In the genomic region with DNA sequence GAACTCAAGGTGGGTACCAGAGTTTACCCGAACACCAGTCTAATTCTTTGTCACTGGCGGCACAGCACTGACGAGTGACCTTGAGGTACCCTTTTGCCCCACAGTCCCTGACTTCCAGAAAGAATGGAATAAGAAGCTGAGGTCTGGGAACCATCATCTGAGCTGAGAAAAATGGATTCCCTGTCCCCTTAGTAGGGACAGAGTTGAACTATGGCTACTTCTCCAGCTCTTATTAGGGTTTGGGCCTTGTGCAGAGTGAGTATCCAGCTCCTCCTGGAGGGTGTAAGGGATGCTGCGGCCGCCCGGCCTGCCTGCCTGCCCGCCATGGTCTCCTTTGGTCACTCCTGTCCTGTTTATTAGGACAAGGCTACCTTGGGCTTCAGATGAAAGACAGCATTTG, we compare ENCODE assay signal across 8 mouse cellular contexts. TPM values are rescaled to one million over a fixed set of nuclear protein-coding genes. Genes with fewer than 3 reads are reported as not detected.
DNase-seq lines count a peak whose midpoint lies in the region; ATAC-seq lines count a peak whose summit lies in the region.

No protein-coding gene starts in this region.

- no peaks in the 10 kb centered on the region for H3K27me3 ChIP-seq in erythroblast, embryonic 14.5 days (ENCODE audit: control insufficient read depth)
- H3K27me3 ChIP-seq in hindbrain, embryonic 14.5 days (ENCODE audit: control insufficient read depth, insufficient read depth, low read length): no peaks in the 10 kb centered on the region
- no peaks in the 10 kb centered on the region for H3K27me3 ChIP-seq in midbrain, embryonic 10.5 days (ENCODE audit: low read depth, poor library complexity, severe bottlenecking)

- peak overlapping the region; percentile 58 for H3K4me2 ChIP-seq in hindbrain, embryonic 14.5 days (replicated peaks)

- H3K9ac ChIP-seq in hindbrain, embryonic 14.5 days: peak overlapping the region; percentile 67

- H3K4me3 ChIP-seq in erythroblast, embryonic 14.5 days (replicated peaks): peak overlapping the region; percentile 69
- peak overlapping the region; percentile 32 for H3K4me3 ChIP-seq in hindbrain, embryonic 14.5 days (replicated peaks; ENCODE audit: low read length)
- H3K4me3 ChIP-seq in midbrain, embryonic 10.5 days: peak overlapping the region; percentile 52

- WGBS in hindbrain, embryonic 14.5 days: 57% methylated on average over 7 of the region's 7 CpGs
- 64% methylated on average over 7 of the region's 7 CpGs for WGBS in midbrain, embryonic 10.5 days

- H3K27ac ChIP-seq in hindbrain, embryonic 14.5 days: peak overlapping the region; percentile 96
- H3K27ac ChIP-seq in midbrain, embryonic 10.5 days (replicated peaks): peak overlapping the region; percentile 93

- H3K4me1 ChIP-seq in erythroblast, embryonic 14.5 days (ENCODE audit: control insufficient read depth): peaks cover 27% of the 10 kb centered on the region
- peaks cover 17% of the 10 kb centered on the region for H3K4me1 ChIP-seq in hindbrain, embryonic 14.5 days (replicated peaks; ENCODE audit: control insufficient read depth, insufficient read depth, low read length)
- peaks cover 21% of the 10 kb centered on the region for H3K4me1 ChIP-seq in midbrain, embryonic 10.5 days

- no peaks in the 10 kb centered on the region for H3K9me3 ChIP-seq in erythroblast, embryonic 14.5 days (ENCODE audit: control insufficient read depth, low read length)
- H3K9me3 ChIP-seq in hindbrain, embryonic 14.5 days (ENCODE audit: control insufficient read depth, low read length): no peaks in the 10 kb centered on the region
- no peaks in the 10 kb centered on the region for H3K9me3 ChIP-seq in midbrain, embryonic 10.5 days (replicated peaks)

- no peak for ATAC-seq in erythroblast, adult 5-6 weeks (replicated peaks; ENCODE audit: low FRiP score, poor library complexity, severe bottlenecking)
- no peak for ATAC-seq in hindbrain, embryonic 14.5 days (ENCODE audit: low FRiP score)

- peak; percentile 48 for DNase-seq in 3134 (ENCODE audit: extremely low read depth, insufficient read length, low spot score)
- DNase-seq in cerebellum, postnatal 36 days: peak; percentile 20 to 47
- no peak for DNase-seq in hindbrain, embryonic 14.5 days (ENCODE audit: low spot score)
- peak; percentile 37 for DNase-seq in midbrain, embryonic 10.5 days (ENCODE audit: low spot score)
- DNase-seq in right cerebral cortex, adult 2 months (ENCODE audit: low spot score in 2 of 2): no peak
- no peak for DNase-seq in adrenal gland, postnatal 25 days

- H3K36me3 ChIP-seq in erythroblast, embryonic 14.5 days (ENCODE audit: control insufficient read depth): peaks cover 20% of the 10 kb centered on the region
- H3K36me3 ChIP-seq in hindbrain, embryonic 14.5 days (replicated peaks; ENCODE audit: control insufficient read depth, insufficient read depth): peaks cover 24% of the 10 kb centered on the region; the same call in 1 of the 2 replicates
- H3K36me3 ChIP-seq in midbrain, embryonic 10.5 days: peaks cover 26% of the 10 kb centered on the region

RNA-seq across cellular contexts. Expression of a gene that starts 34.9 kb away (rescaled TPM):
- polyA plus RNA-seq in erythroblast, embryonic 14.5 days (2012): 0.84 and 1.5 TPM in 2 replicates
- 22.5 and 28.2 TPM in 2 replicates for total RNA-seq in erythroblast, adult 5-6 weeks (2015; ENCODE audit: low replicate concordance)
- 13.7 and 26.9 TPM in 2 replicates for total RNA-seq in erythroblast, adult 5-6 weeks (2017; ENCODE audit: low replicate concordance)
- 19.2 and 21.6 TPM in 2 replicates for polyA plus RNA-seq in hindbrain, embryonic 14.5 days (2014; fragmentation: Nextera tagmentation; extraction: Ambion mirVana)
- 22.8 and 24.8 TPM in 2 replicates for polyA plus RNA-seq in midbrain, embryonic 10.5 days (2016; fragmentation: Nextera tagmentation; extraction: Ambion mirVana)
- total RNA-seq in adrenal gland, postnatal 25 days (2021): 26.0 and 31.3 TPM in 2 replicates

RNA-seq across cellular contexts. Expression of a gene that starts 46.6 kb away (rescaled TPM):
- polyA plus RNA-seq in erythroblast, embryonic 14.5 days (2012): not detected in 2 replicates
- not detected in 2 replicates for total RNA-seq in erythroblast, adult 5-6 weeks (2015; ENCODE audit: low replicate concordance)
- total RNA-seq in erythroblast, adult 5-6 weeks (2017; ENCODE audit: low replicate concordance): not detected in 2 replicates
- not detected in 2 replicates for polyA plus RNA-seq in hindbrain, embryonic 14.5 days (2014; fragmentation: Nextera tagmentation; extraction: Ambion mirVana)
- 0.63 and 0.89 TPM in 2 replicates for polyA plus RNA-seq in midbrain, embryonic 10.5 days (2016; fragmentation: Nextera tagmentation; extraction: Ambion mirVana)
- total RNA-seq in adrenal gland, postnatal 25 days (2021): not detected in 2 replicates

RNA-seq across cellular contexts. Expression of a gene that starts 53.0 kb away (rescaled TPM):
- 148 and 149 TPM in 2 replicates for polyA plus RNA-seq in erythroblast, embryonic 14.5 days (2012)
- total RNA-seq in erythroblast, adult 5-6 weeks (2015; ENCODE audit: low replicate concordance): 83.2 and 88.2 TPM in 2 replicates
- 20.1 and 35.3 TPM in 2 replicates for total RNA-seq in erythroblast, adult 5-6 weeks (2017; ENCODE audit: low replicate concordance)
- polyA plus RNA-seq in hindbrain, embryonic 14.5 days (2014; fragmentation: Nextera tagmentation; extraction: Ambion mirVana): 313 and 316 TPM in 2 replicates
- 321 and 408 TPM in 2 replicates for polyA plus RNA-seq in midbrain, embryonic 10.5 days (2016; fragmentation: Nextera tagmentation; extraction: Ambion mirVana)
- total RNA-seq in adrenal gland, postnatal 25 days (2021): 296 and 313 TPM in 2 replicates

Comparison
In these comparisons a context has a peak if more than half of its experiments do, and no peak if none do; other contexts are left out.
1. DNase-seq: peak in 3134 (single experiment), cerebellum, postnatal 36 days (2 of 2) and midbrain, embryonic 10.5 days (single experiment); none in hindbrain, embryonic 14.5 days (single experiment), right cerebral cortex, adult 2 months (0 of 2) and adrenal gland, postnatal 25 days (single experiment).
2. Peak in every context shown above with its lines, with median percentiles within 50 percentile points of each other: H3K4me3 ChIP-seq.